Mouse (Mus musculus) embryonic facial prominence, embryonic 13.5 days (tissue): ENCODE measurements around the gene Fbxo42. TPM values are rescaled to one million over a fixed set of nuclear protein-coding genes. Genes with fewer than 3 reads are reported as not detected.

Experiments used
- ATAC-seq: fragments of 200-750 bp; cut with Nextera tagmentation; 2 replicates; pipeline ENCODE4 v1.8.0; 2017; ENCODE audit warnings: low read depth; ENCODE audit not compliant: insufficient number of reproducible peaks, insufficient read depth, low FRiP score, low TSS enrichment
- H3K27ac ChIP-seq: fragments of 300-500 bp; sonication (generic); 2 replicates; pipeline ENCODE4 v1.5.1; 2015; ENCODE audit warnings: moderate library complexity, mild to moderate bottlenecking, inconsistent platforms
- H3K27me3 ChIP-seq: fragments of 300-500 bp; sonication (generic); 2 replicates; pipeline ENCODE4 v1.6.1; 2015; ENCODE audit warnings: mild to moderate bottlenecking, inconsistent platforms
- H3K36me3 ChIP-seq: fragments of 300-500 bp; sonication (generic); 2 replicates; pipeline ENCODE4 v1.6.1; 2015; ENCODE audit warnings: mild to moderate bottlenecking, inconsistent platforms
- H3K4me1 ChIP-seq: fragments of 300-500 bp; sonication (generic); 2 replicates; pipeline ENCODE4 v1.6.1; 2015; ENCODE audit warnings: inconsistent platforms
- H3K4me2 ChIP-seq: fragments of 300-500 bp; sonication (generic); 2 replicates; pipeline ENCODE4 v1.6.1; 2015; ENCODE audit warnings: moderate library complexity, mild to moderate bottlenecking, inconsistent platforms
- H3K4me3 ChIP-seq: fragments of 300-500 bp; sonication (generic); 2 replicates; pipeline ENCODE4 v1.5.1; 2015; ENCODE audit warnings: mild to moderate bottlenecking, inconsistent platforms
- H3K9ac ChIP-seq: fragments of 300-500 bp; sonication (generic); 2 replicates; pipeline ENCODE4 v1.6.1; 2015; ENCODE audit warnings: mild to moderate bottlenecking, inconsistent platforms
- H3K9me3 ChIP-seq: fragments of 300-500 bp; sonication (generic); 2 replicates; pipeline ENCODE4 v1.6.1; 2016; ENCODE audit warnings: inconsistent platforms
- WGBS: fragments of 180-500 bp; shearing (Covaris S2); methylation state at CpG from one replicate; pipeline ENCODE4 v1.1.7; 2015; ENCODE audit warnings: mixed read lengths; 5-methylcytosine and 5-hydroxymethylcytosine counted together
- polyA plus RNA-seq: library from polyadenylated mRNA; unstranded; fragments of >200 nt; fragmentation: Nextera tagmentation; extraction: Ambion mirVana; gene quantifications from 2 replicates; pipeline ENCODE4 v1.2.1, GENCODE M21; 2015

Gene Fbxo42
- polyA plus RNA-seq, 1 experiment from 2014 or later = 23.3 TPM

- WGBS = 29% methylated on average over 11 of the region's 11 CpGs
- H3K9ac ChIP-seq = no peak overlapping the region
- no peak overlapping the region for H3K4me2 ChIP-seq
- H3K4me1 ChIP-seq = peaks cover 10% of the 10 kb centered on the region
- no peak overlapping the region for H3K4me3 ChIP-seq
- no peaks in the 10 kb centered on the region for H3K27me3 ChIP-seq
- no peaks in the 10 kb centered on the region for H3K9me3 ChIP-seq
- H3K27ac ChIP-seq = no peak overlapping the region
- no peak; the same call in 1 of the 2 replicates for ATAC-seq
- H3K36me3 ChIP-seq = peaks cover 35% of the 10 kb centered on the region
These were observed 27.0 kb upstream of the Fbxo42 start for GRCm38 (mm10) chr4:141120700-141121099.

GRCm38 (mm10) chr4:141122663-141123062 is 25.1 kb upstream of the Fbxo42 start:
- H3K9ac ChIP-seq = no peak overlapping the region
- no peaks in the 10 kb centered on the region for H3K9me3 ChIP-seq
- no peak overlapping the region for H3K4me2 ChIP-seq
- no peak for ATAC-seq
- H3K4me1 ChIP-seq = peaks cover 12% of the 10 kb centered on the region
- H3K36me3 ChIP-seq = peaks cover 27% of the 10 kb centered on the region
- H3K27ac ChIP-seq = no peak overlapping the region
- no peaks in the 10 kb centered on the region for H3K27me3 ChIP-seq
- H3K4me3 ChIP-seq = no peak overlapping the region
- WGBS = 83% methylated on average over 7 of the region's 7 CpGs

GRCm38 (mm10) chr4:141123065-141123464 is 24.6 kb upstream of the Fbxo42 start:
- no peak overlapping the region for H3K4me2 ChIP-seq
- H3K27ac ChIP-seq = no peak overlapping the region
- WGBS = 45% methylated on average over 1 of the region's 1 CpGs
- no peak overlapping the region for H3K4me3 ChIP-seq
- H3K27me3 ChIP-seq = no peaks in the 10 kb centered on the region
- no peak overlapping the region for H3K9ac ChIP-seq
- ATAC-seq = no peak
- peaks cover 23% of the 10 kb centered on the region for H3K36me3 ChIP-seq
- H3K4me1 ChIP-seq = peaks cover 12% of the 10 kb centered on the region
- no peaks in the 10 kb centered on the region for H3K9me3 ChIP-seq

GRCm38 (mm10) chr4:141129190-141129710 is 18.5 kb upstream of the Fbxo42 start:
- Histone ChIP-seq H3K9me3 (no peaks in the 10 kb centered on the region), H3K27ac (peak overlapping the region; percentile 49), H3K36me3 (peaks cover 15% of the 10 kb centered on the region; the same call in 1 of the 2 replicates), H3K27me3 (no peaks in the 10 kb centered on the region), H3K4me2 (no peak overlapping the region), H3K4me3 (no peak overlapping the region), H3K4me1 (peaks cover 50% of the 10 kb centered on the region), H3K9ac (no peak overlapping the region)
- no peak; the same call in 1 of the 2 replicates for ATAC-seq
- WGBS = 32% methylated on average over 6 of the region's 6 CpGs

- peaks cover 21% of the 10 kb centered on the region; the same call in 1 of the 2 replicates for H3K36me3 ChIP-seq
- 73% methylated on average over 6 of the region's 6 CpGs for WGBS
- H3K4me2 ChIP-seq = no peak overlapping the region
- peaks cover 55% of the 10 kb centered on the region for H3K4me1 ChIP-seq
- no peak for ATAC-seq
- no peak overlapping the region for H3K4me3 ChIP-seq
- peak overlapping the region; percentile 40 for H3K9ac ChIP-seq
- no peaks in the 10 kb centered on the region for H3K27me3 ChIP-seq
- H3K27ac ChIP-seq = peak overlapping the region; percentile 73
- no peaks in the 10 kb centered on the region for H3K9me3 ChIP-seq
These were observed 16.9 kb upstream of the Fbxo42 start for GRCm38 (mm10) chr4:141130704-141131342.

- WGBS = 52% methylated on average over 5 of the region's 5 CpGs
- peak overlapping the region; percentile 73 for H3K27ac ChIP-seq
- H3K4me2 ChIP-seq = no peak overlapping the region
- no peaks in the 10 kb centered on the region for H3K27me3 ChIP-seq
- no peak overlapping the region for H3K4me3 ChIP-seq
- H3K36me3 ChIP-seq = peaks cover 14% of the 10 kb centered on the region; the same call in 1 of the 2 replicates
- peak overlapping the region; percentile 40; the same call in 1 of the 2 replicates for H3K9ac ChIP-seq
- ATAC-seq = no peak
- peaks cover 62% of the 10 kb centered on the region for H3K4me1 ChIP-seq
- H3K9me3 ChIP-seq = no peaks in the 10 kb centered on the region
These were observed 16.1 kb upstream of the Fbxo42 start for GRCm38 (mm10) chr4:141131531-141132061.

- H3K36me3 ChIP-seq = peaks cover 10% of the 10 kb centered on the region; the same call in 1 of the 2 replicates
- no peak overlapping the region for H3K4me3 ChIP-seq
- no peak for ATAC-seq
- H3K4me1 ChIP-seq = peaks cover 67% of the 10 kb centered on the region
- H3K27me3 ChIP-seq = no peaks in the 10 kb centered on the region
- no peak overlapping the region for H3K9ac ChIP-seq
- WGBS = 59% methylated on average over 8 of the region's 8 CpGs
- no peak overlapping the region for H3K4me2 ChIP-seq
- peak overlapping the region; percentile 73 for H3K27ac ChIP-seq
- H3K9me3 ChIP-seq = no peaks in the 10 kb centered on the region
These were observed 15.5 kb upstream of the Fbxo42 start for GRCm38 (mm10) chr4:141132191-141132590.

GRCm38 (mm10) chr4:141133227-141133626 is 14.5 kb upstream of the Fbxo42 start:
- Histone ChIP-seq H3K4me3 (no peak overlapping the region), H3K36me3 (peaks cover 10% of the 10 kb centered on the region; the same call in 1 of the 2 replicates), H3K9ac (no peak overlapping the region), H3K27me3 (no peaks in the 10 kb centered on the region), H3K9me3 (no peaks in the 10 kb centered on the region), H3K4me1 (peaks cover 75% of the 10 kb centered on the region), H3K27ac (no peak overlapping the region), H3K4me2 (no peak overlapping the region)
- 54% methylated on average over 8 of the region's 8 CpGs for WGBS
- ATAC-seq = no peak

GRCm38 (mm10) chr4:141134031-141134441 is 13.7 kb upstream of the Fbxo42 start:
- H3K9me3 ChIP-seq = no peaks in the 10 kb centered on the region
- peaks cover 10% of the 10 kb centered on the region; the same call in 1 of the 2 replicates for H3K36me3 ChIP-seq
- no peaks in the 10 kb centered on the region for H3K27me3 ChIP-seq
- ATAC-seq = no peak
- peak overlapping the region; percentile 60 for H3K27ac ChIP-seq
- no peak overlapping the region; the same call in 1 of the 2 replicates for H3K4me2 ChIP-seq
- peaks cover 77% of the 10 kb centered on the region for H3K4me1 ChIP-seq
- WGBS = 44% methylated on average over 8 of the region's 8 CpGs
- no peak overlapping the region for H3K9ac ChIP-seq
- H3K4me3 ChIP-seq = no peak overlapping the region

GRCm38 (mm10) chr4:141134751-141135530 is 12.8 kb upstream of the Fbxo42 start:
- Histone ChIP-seq H3K36me3 (peaks cover 10% of the 10 kb centered on the region; the same call in 1 of the 2 replicates), H3K4me2 (no peak overlapping the region), H3K4me3 (no peak overlapping the region), H3K27ac (peak overlapping the region; percentile 68), H3K4me1 (peaks cover 69% of the 10 kb centered on the region), H3K27me3 (no peaks in the 10 kb centered on the region), H3K9ac (no peak overlapping the region), H3K9me3 (no peaks in the 10 kb centered on the region)
- no peak for ATAC-seq
- WGBS = 81% methylated on average over 20 of the region's 20 CpGs

GRCm38 (mm10) chr4:141136126-141136525 is 11.6 kb upstream of the Fbxo42 start:
- ATAC-seq = no peak
- 77% methylated on average over 7 of the region's 7 CpGs for WGBS
- Histone ChIP-seq H3K4me2 (no peak overlapping the region), H3K36me3 (peaks cover 10% of the 10 kb centered on the region; the same call in 1 of the 2 replicates), H3K27ac (no peak overlapping the region), H3K27me3 (no peaks in the 10 kb centered on the region), H3K4me1 (peaks cover 60% of the 10 kb centered on the region), H3K9ac (no peak overlapping the region), H3K9me3 (no peaks in the 10 kb centered on the region), H3K4me3 (no peak overlapping the region)
